ENCODE assay signal across 15 mouse cellular contexts in genomic region chr11:58641638-58642358, GRCm38 (mm10). TPM values are rescaled to one million over a fixed set of nuclear protein-coding genes. Genes with fewer than 3 reads are reported as not detected.
A peak's percentile ranks its signal among the peaks of the same experiment; 100 is the strongest.
DNase-seq lines count a peak whose midpoint lies in the region; ATAC-seq lines count a peak whose summit lies in the region.
"Had no signal": no experiment of that assay in that cellular context is flagged by ENCODE, and none has a peak within 500 bp of the region (broad histone marks: within the 10 kb centered on the region; RNA-seq: fewer than 3 reads in every experiment).

No protein-coding gene starts in this region.

- H3K36me3 ChIP-seq in lung, embryonic 15.5 days, result no peaks in the 10 kb centered on the region
- no peaks in the 10 kb centered on the region for H3K36me3 ChIP-seq in liver, embryonic 11.5 days (ENCODE audit: control insufficient read depth, insufficient read depth, low read length)
- H3K36me3 ChIP-seq in stomach, embryonic 14.5 days (ENCODE audit: control insufficient read depth, insufficient read depth, low read length), result no peaks in the 10 kb centered on the region

- H3K27me3 ChIP-seq in lung, embryonic 15.5 days, result peaks cover 35% of the 10 kb centered on the region
- peaks cover 3% of the 10 kb centered on the region; the same call in 1 of the 2 replicates for H3K27me3 ChIP-seq in liver, embryonic 11.5 days (replicated peaks; ENCODE audit: control insufficient read depth, insufficient read depth, low read length)
- no peaks in the 10 kb centered on the region for H3K27me3 ChIP-seq in stomach, embryonic 14.5 days (ENCODE audit: control insufficient read depth, insufficient read depth, low read length)

- no peak overlapping the region for H3K4me2 ChIP-seq in lung, embryonic 15.5 days
- peak overlapping the region; percentile 90 for H3K4me2 ChIP-seq in liver, embryonic 11.5 days
- H3K4me2 ChIP-seq in stomach, embryonic 14.5 days (replicated peaks; ENCODE audit: low read depth, low read length), result no peak overlapping the region

- peaks cover 7% of the 10 kb centered on the region; the same call in 1 of the 2 replicates for H3K4me1 ChIP-seq in lung, embryonic 15.5 days
- peaks cover 13% of the 10 kb centered on the region for H3K4me1 ChIP-seq in liver, embryonic 11.5 days (replicated peaks; ENCODE audit: control insufficient read depth, insufficient read depth, low read length)
- H3K4me1 ChIP-seq in stomach, embryonic 14.5 days (ENCODE audit: control insufficient read depth, insufficient read depth, low read length), result peaks cover 4% of the 10 kb centered on the region; the same call in 1 of the 2 replicates

- H3K4me3 ChIP-seq in lung, embryonic 15.5 days, result no peak overlapping the region
- H3K4me3 ChIP-seq in liver, embryonic 11.5 days (ENCODE audit: low read depth, low read length), result peak overlapping the region; percentile 64
- no peak overlapping the region for H3K4me3 ChIP-seq in stomach, embryonic 14.5 days (ENCODE audit: low read depth, low read length)

- DNase-seq in lung, postnatal 14 days, result no peak
- DNase-seq in c-Kit-positive CD71-positive TER-119-positive erythroid progenitor cells, embryonic 14.5 days (ENCODE audit: low spot score), result peak; percentile 95
- peak; percentile 60 for DNase-seq in liver, embryonic 11.5 days (ENCODE audit: low spot score)
- no peak for DNase-seq in cerebellum, postnatal 25 days
- no peak for DNase-seq in left cerebral cortex, adult 18-20 months (ENCODE audit: low spot score in 2 of 2)
- DNase-seq: cerebellum, adult 11 months; heart, postnatal 10 days; kidney, adult 18-20 months; layer of hippocampus, adult 9-11 months; lung, postnatal 10 days had no signal

- peak; percentile 73; the same call in 1 of the 2 replicates for ATAC-seq in lung, embryonic 15.5 days (ENCODE audit: borderline replicate concordance, extremely low read depth, low FRiP score, low TSS enrichment)
- ATAC-seq in liver, embryonic 11.5 days (replicated peaks; ENCODE audit: low FRiP score), result peak; percentile 98
- peak; percentile 89; the same call in 1 of the 2 replicates for ATAC-seq in stomach, embryonic 14.5 days (ENCODE audit: insufficient number of reproducible peaks, insufficient read depth, low FRiP score, low read depth)

- H3K27ac ChIP-seq in lung, embryonic 15.5 days, result no peak overlapping the region
- peak overlapping the region; percentile 98 for H3K27ac ChIP-seq in liver, embryonic 11.5 days (ENCODE audit: low read depth, low read length)
- no peak overlapping the region for H3K27ac ChIP-seq in stomach, embryonic 14.5 days (ENCODE audit: low read length)

- no peak overlapping the region for H3K9ac ChIP-seq in lung, embryonic 15.5 days
- H3K9ac ChIP-seq in liver, embryonic 11.5 days (ENCODE audit: low read depth, low read length), result peak overlapping the region; percentile 91
- H3K9ac ChIP-seq in stomach, embryonic 14.5 days (replicated peaks; ENCODE audit: low read depth, low read length), result no peak overlapping the region

- 71% methylated on average over 13 of the region's 13 CpGs for WGBS in lung, embryonic 15.5 days
- 62% methylated on average over 13 of the region's 13 CpGs for WGBS in liver, embryonic 11.5 days
- WGBS in stomach, embryonic 14.5 days, result 84% methylated on average over 13 of the region's 13 CpGs

- no peaks in the 10 kb centered on the region for H3K9me3 ChIP-seq in lung, embryonic 15.5 days
- no peaks in the 10 kb centered on the region for H3K9me3 ChIP-seq in liver, embryonic 11.5 days (ENCODE audit: control insufficient read depth, low read length)
- no peaks in the 10 kb centered on the region for H3K9me3 ChIP-seq in stomach, embryonic 14.5 days (ENCODE audit: control insufficient read depth, low read depth, low read length)

RNA-seq across cellular contexts. Expression of gene Trim58, which starts 1.5 kb away (rescaled TPM):
- 0.11 and 0.16 TPM in 2 replicates for polyA plus RNA-seq in lung, embryonic 15.5 days (2015; fragmentation: Nextera tagmentation; extraction: Ambion mirVana)
- 5.6 and 6.4 TPM in 2 replicates for polyA plus RNA-seq in liver, embryonic 11.5 days (2014; fragmentation: Nextera tagmentation; extraction: Ambion mirVana)
- polyA plus RNA-seq in stomach, embryonic 14.5 days (2014; fragmentation: Nextera tagmentation; extraction: Ambion mirVana), result 0.14 TPM in 1 of 2 replicates, not detected in the other
- under 1 TPM in 1 of 2 experiments, not detected in 1; 0.21 TPM for total RNA-seq in left cerebral cortex, adult 18-20 months (2021)
- total RNA-seq: ES-E14 had no signal
- polyA plus RNA-seq: thymus, postnatal 0 days had no signal

RNA-seq across cellular contexts. Expression of gene Olfr323, which starts 11.5 kb away (rescaled TPM):
- not detected in 2 replicates for polyA plus RNA-seq in lung, embryonic 15.5 days (2015; fragmentation: Nextera tagmentation; extraction: Ambion mirVana)
- not detected in 2 replicates for polyA plus RNA-seq in liver, embryonic 11.5 days (2014; fragmentation: Nextera tagmentation; extraction: Ambion mirVana)
- polyA plus RNA-seq in stomach, embryonic 14.5 days (2014; fragmentation: Nextera tagmentation; extraction: Ambion mirVana), result not detected in 2 replicates
- total RNA-seq in left cerebral cortex, adult 18-20 months (2021), result not detected
- total RNA-seq: ES-E14; heart, postnatal 10 days had no signal
- polyA plus RNA-seq: embryonic facial prominence, embryonic 14.5 days; thymus, postnatal 0 days had no signal

RNA-seq across cellular contexts. Expression of gene Olfr322, which starts 16.8 kb away (rescaled TPM):
- not detected in 2 replicates for polyA plus RNA-seq in lung, embryonic 15.5 days (2015; fragmentation: Nextera tagmentation; extraction: Ambion mirVana)
- not detected in 2 replicates for polyA plus RNA-seq in liver, embryonic 11.5 days (2014; fragmentation: Nextera tagmentation; extraction: Ambion mirVana)
- not detected in 2 replicates for polyA plus RNA-seq in stomach, embryonic 14.5 days (2014; fragmentation: Nextera tagmentation; extraction: Ambion mirVana)
- total RNA-seq in left cerebral cortex, adult 18-20 months (2021), result not detected
- total RNA-seq: ES-E14; heart, postnatal 10 days had no signal
- polyA plus RNA-seq: embryonic facial prominence, embryonic 14.5 days; thymus, postnatal 0 days had no signal

RNA-seq across cellular contexts. Expression of gene 2210407C18Rik, which starts 25.9 kb away (rescaled TPM):
- polyA plus RNA-seq in lung, embryonic 15.5 days (2015; fragmentation: Nextera tagmentation; extraction: Ambion mirVana), result not detected in 2 replicates
- not detected in 2 replicates for polyA plus RNA-seq in liver, embryonic 11.5 days (2014; fragmentation: Nextera tagmentation; extraction: Ambion mirVana)
- 0.58 and 0.90 TPM in 2 replicates for polyA plus RNA-seq in stomach, embryonic 14.5 days (2014; fragmentation: Nextera tagmentation; extraction: Ambion mirVana)
- not detected for total RNA-seq in left cerebral cortex, adult 18-20 months (2021)
- total RNA-seq: ES-E14 had no signal
- polyA plus RNA-seq: embryonic facial prominence, embryonic 14.5 days had no signal

RNA-seq across cellular contexts. Expression of gene Olfr320, which starts 39.1 kb away (rescaled TPM):
- polyA plus RNA-seq in lung, embryonic 15.5 days (2015; fragmentation: Nextera tagmentation; extraction: Ambion mirVana), result not detected in 2 replicates
- polyA plus RNA-seq in liver, embryonic 11.5 days (2014; fragmentation: Nextera tagmentation; extraction: Ambion mirVana), result not detected in 2 replicates
- not detected in 2 replicates for polyA plus RNA-seq in stomach, embryonic 14.5 days (2014; fragmentation: Nextera tagmentation; extraction: Ambion mirVana)
- total RNA-seq in left cerebral cortex, adult 18-20 months (2021), result not detected
- total RNA-seq: ES-E14; heart, postnatal 10 days had no signal
- polyA plus RNA-seq: embryonic facial prominence, embryonic 14.5 days; thymus, postnatal 0 days had no signal

Comparison
In these comparisons a context has a peak if more than half of its experiments do, and no peak if none do; other contexts are left out.
1. DNase-seq: peak in c-Kit-positive CD71-positive TER-119-positive erythroid progenitor cells, embryonic 14.5 days (single experiment) and liver, embryonic 11.5 days (single experiment); none in lung, postnatal 14 days (single experiment), cerebellum, postnatal 25 days (0 of 2) and left cerebral cortex, adult 18-20 months (0 of 2).
2. Peak in every context shown above with its lines, with median percentiles within 50 percentile points of each other: ATAC-seq.